Mouse (Mus musculus) CD8-positive naive resting alpha-beta T cell, adult 2 months (primary cell): Measurements from ENCODE around the gene Fcgr3.
A peak's percentile ranks its signal among the peaks of the same experiment; 100 is the strongest.

ENCODE experiments used
- DNase-seq, 2 experiments: peaks; one replicate each; pipeline ENCODE4 v3.0.0; 2022; ENCODE audit warnings: low read depth in 2 of 2, low spot score in 2 of 2

Gene Fcgr3

DNA sequence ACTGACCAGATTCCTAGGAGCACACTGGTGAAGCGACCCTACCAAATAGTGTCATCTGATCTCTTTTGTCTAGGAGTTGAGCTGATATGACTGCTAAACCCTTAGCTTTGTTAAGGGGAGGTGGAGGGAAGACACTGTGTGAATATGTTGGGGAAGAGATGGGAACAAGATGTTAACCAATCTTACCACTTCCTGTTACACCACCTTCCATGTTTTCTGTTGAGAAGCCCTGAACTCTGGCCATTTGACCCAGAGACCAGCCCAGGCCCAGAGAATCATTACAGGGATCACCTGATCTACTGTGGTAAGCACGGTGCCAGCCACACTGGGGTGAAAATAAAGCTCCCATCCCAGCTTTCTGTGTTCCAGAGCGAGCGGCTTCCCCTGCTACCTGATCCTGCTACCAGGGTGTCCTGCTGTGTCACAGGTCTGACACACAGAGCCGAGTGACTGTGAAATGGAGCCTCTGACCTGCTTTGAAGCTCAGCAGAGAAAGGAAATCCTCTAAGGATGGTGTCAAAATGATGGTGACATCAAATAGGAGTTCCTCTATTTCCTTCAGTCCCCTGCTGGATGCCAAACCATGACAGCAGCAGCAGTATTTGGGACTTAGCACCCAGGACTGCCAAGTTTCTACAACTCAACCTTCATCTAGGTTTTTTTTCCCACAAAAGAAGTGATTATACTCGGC is 47.1 kb downstream of the Fcgr3 start:
- no peak for DNase-seq

GRCm38 (mm10) chr1:171016676-171017356 is 47.9 kb downstream of the Fcgr3 start:
- no peak for DNase-seq

- no peak for DNase-seq
Measured at GRCm38 (mm10) chr1:171011733-171012132, 53.0 kb downstream of the Fcgr3 start.

DNA sequence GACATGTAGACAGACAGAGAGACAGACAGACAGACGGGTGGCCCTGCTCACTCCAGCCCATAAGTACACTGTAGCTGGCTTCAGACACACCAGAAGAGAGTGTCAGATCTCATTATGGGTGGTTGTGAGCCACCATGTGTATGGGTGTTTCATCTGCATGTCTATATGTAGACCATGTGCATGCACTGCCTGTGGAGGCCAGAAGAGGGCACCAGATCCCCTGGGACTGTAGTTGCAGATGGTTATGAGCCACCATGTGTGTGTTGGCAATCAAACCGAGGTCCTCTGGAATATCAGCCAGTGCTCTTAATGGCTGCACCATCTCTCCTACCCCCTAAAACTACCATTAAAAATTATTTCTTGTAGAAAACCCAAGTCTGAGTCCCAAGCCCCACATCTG is 57.8 kb downstream of the Fcgr3 start:
- DNase-seq = peak in 1 of 2 experiments; percentile 16

DNA sequence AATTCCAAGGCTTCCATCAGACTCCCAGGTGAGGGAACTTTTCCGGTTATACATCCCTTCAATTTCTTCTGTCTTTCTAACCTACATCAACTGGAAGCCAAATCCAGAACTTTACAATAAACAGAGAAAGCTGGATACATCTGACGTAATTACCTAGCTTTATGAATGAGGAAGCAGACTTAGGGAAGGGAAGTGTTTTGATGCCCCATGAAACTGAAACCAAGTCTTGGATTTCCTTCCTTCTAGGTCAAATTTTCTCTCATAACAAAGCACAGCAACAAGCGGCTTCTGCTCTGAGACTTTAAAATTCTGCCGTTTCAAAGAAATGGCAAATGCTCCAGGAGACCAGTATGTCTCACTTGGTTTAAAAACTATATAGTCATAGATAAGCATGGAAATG is 58.4 kb downstream of the Fcgr3 start:
- no peak for DNase-seq

DNA sequence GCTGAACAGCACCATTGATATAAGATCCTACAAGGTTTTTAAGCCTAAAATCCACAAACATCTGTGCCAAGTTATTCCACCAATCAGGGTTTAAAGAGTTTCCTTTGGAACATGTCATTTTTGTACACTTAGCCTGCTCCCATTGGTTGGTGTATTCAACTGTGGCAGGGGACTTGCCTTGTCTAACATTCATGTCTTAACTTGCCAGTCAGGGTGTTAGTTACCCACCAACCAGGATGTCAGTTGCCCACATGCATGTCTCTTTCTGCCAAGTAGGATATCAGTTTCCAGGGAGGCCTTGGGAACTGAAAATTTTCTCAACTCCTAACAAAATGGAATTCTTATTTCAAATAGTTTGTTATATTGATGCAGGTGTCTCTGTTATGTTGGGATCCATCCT is 59.1 kb downstream of the Fcgr3 start:
- DNase-seq = no peak

DNA sequence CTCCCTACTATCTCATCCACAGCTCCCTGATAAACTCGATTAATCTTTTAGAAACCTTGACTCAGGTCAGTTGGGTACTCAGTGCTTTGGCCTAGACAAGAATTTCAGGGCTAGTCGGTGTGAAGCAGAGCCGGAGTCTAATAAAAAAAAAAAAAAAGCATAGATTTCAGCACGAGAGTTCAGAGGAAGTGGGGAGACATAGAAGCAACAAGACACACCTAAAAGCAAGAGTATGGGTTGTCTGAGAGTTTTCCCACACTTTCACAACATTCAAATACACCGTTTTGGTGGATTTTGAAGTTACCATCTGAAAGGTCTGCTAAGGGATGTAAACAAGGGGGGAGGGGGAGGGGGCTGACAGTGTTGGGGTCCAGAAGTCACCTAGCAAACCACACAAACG is 59.7 kb downstream of the Fcgr3 start:
- no peak for DNase-seq
